Mouse (Mus musculus) liver, adult 2 months (tissue): Measurements from ENCODE around the gene Nob1. TPM values are rescaled to one million over a fixed set of nuclear protein-coding genes. Genes with fewer than 3 reads are reported as not detected.
A peak's percentile ranks its signal among the peaks of the same experiment; 100 is the strongest.

Experiments used
- DNase-seq: peaks from one replicate; pipeline ENCODE4 v3.0.0-alpha.2; 2011; ENCODE audit warnings: low read depth, low spot score; ENCODE audit errors: extremely low read depth
- H3K27ac ChIP-seq: fragments of 200-500 bp; replicated peaks from 2 replicates; pipeline ENCODE4 v1.5.1; 2012; ENCODE audit warnings: low read depth, mild to moderate bottlenecking, control low read depth, inconsistent platforms, low read length; ENCODE audit not compliant: insufficient read depth
- H3K27me3 ChIP-seq: fragments of 200-500 bp; 2 replicates; pipeline ENCODE4 v1.6.1; 2012; ENCODE audit warnings: mild to moderate bottlenecking, moderate library complexity, low read length, inconsistent platforms; ENCODE audit not compliant: control insufficient read depth, insufficient read depth
- H3K36me3 ChIP-seq: fragments of 200-500 bp; 2 replicates; pipeline ENCODE4 v1.6.1; 2012; ENCODE audit warnings: low read length, inconsistent platforms; ENCODE audit not compliant: control insufficient read depth, insufficient read depth
- H3K4me1 ChIP-seq: fragments of 200-500 bp; 2 replicates; pipeline ENCODE4 v1.6.1; 2011; ENCODE audit warnings: low read length; ENCODE audit not compliant: control insufficient read depth, insufficient read depth
- H3K4me3 ChIP-seq: fragments of 200-500 bp; 2 replicates; pipeline ENCODE4 v1.5.1; 2011; ENCODE audit warnings: low read depth, mild to moderate bottlenecking, control low read depth, low read length, moderate library complexity; ENCODE audit not compliant: insufficient read depth
- H3K79me2 ChIP-seq: fragments of 200-500 bp; 2 replicates; pipeline ENCODE4 v1.6.1; 2012; ENCODE audit warnings: inconsistent platforms, mild to moderate bottlenecking, low read length, moderate library complexity; ENCODE audit not compliant: control insufficient read depth, insufficient read depth
- H3K9ac ChIP-seq: fragments of 200-500 bp; 2 replicates; pipeline ENCODE4 v1.6.1; 2012; ENCODE audit warnings: low read depth, mild to moderate bottlenecking, control low read depth, inconsistent platforms, low read length
- CTCF ChIP-seq: fragments of 200-500 bp; IDR thresholded peaks from 2 replicates; pipeline ENCODE4 v1.5.1; 2011; ENCODE audit warnings: low read depth, low read length, control low read depth
- POLR2A ChIP-seq: fragments of 200-500 bp; IDR thresholded peaks from 2 replicates; pipeline ENCODE4 v1.6.1; 2011; ENCODE audit warnings: low read length, control low read depth; ENCODE audit not compliant: insufficient read depth; ENCODE audit errors: extremely low read depth
- WGBS: fragments of 180-500 bp; shearing (Covaris S2); methylation state at CpG from one replicate; pipeline ENCODE4 v1.1.7; 2018; 5-methylcytosine and 5-hydroxymethylcytosine counted together
- polyA plus RNA-seq: library from polyadenylated mRNA; depleted of rRNA; stranded (reverse); fragments of >200 nt; gene quantifications from 2 replicates; pipeline ENCODE4 v1.2.3, GENCODE M21; 2012
- total RNA-seq: library from RNA; depleted of rRNA; stranded (reverse); fragments of >200 nt; gene quantifications from 2 replicates; pipeline ENCODE4 v1.2.3, GENCODE M21; 2014

Gene Nob1
- total and polyA plus RNA-seq, 2 experiments: 2.4 to 14.3 TPM

GRCm38 (mm10) chr8:107397665-107398064 lies 27.2 kb downstream of the Nob1 start:
- Histone ChIP-seq H3K9ac (no peak overlapping the region), H3K27ac (no peak overlapping the region), H3K27me3 (no peaks in the 10 kb centered on the region), H3K36me3 (no peaks in the 10 kb centered on the region), H3K79me2 (no peaks in the 10 kb centered on the region), H3K4me1 (no peaks in the 10 kb centered on the region), H3K4me3 (no peak overlapping the region)
- WGBS: 80% methylated on average over 12 of the region's 12 CpGs
- DNase-seq: no peak
- TF ChIP-seq POLR2A: no peak
- TF ChIP-seq CTCF: no peak

- H3K9ac ChIP-seq: no peak overlapping the region
- H3K36me3 ChIP-seq: no peaks in the 10 kb centered on the region
- TF ChIP-seq CTCF: no peak
- DNase-seq: peak; percentile 42
- no peaks in the 10 kb centered on the region for H3K4me1 ChIP-seq
- H3K27me3 ChIP-seq: no peaks in the 10 kb centered on the region
- H3K4me3 ChIP-seq: no peak overlapping the region
- H3K79me2 ChIP-seq: no peaks in the 10 kb centered on the region
- WGBS: 77% methylated on average over 10 of the region's 10 CpGs
- no peak overlapping the region for H3K27ac ChIP-seq
Measured at GRCm38 (mm10) chr8:107396106-107396670, 28.7 kb downstream of the Nob1 start.

DNA sequence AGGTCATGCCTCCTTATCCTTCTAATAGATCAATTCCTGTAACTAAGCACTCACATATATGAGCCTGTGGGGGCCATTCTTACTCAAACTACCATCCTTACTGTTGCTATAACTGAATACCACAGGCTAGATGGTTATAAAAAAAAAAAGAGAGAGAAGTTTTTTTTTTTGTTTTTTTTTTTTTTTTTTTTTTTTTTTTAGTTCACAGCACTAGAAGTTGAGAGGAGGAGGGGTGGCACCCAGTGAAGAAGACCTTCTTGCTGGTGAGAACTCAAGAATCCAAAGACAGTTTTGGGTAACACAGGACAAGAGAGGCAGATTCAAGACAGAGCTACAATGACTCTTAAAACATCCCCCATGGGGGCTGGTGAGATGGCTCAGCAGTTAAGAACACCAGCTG lies 29.5 kb downstream of the Nob1 start:
- Histone ChIP-seq H3K4me3 (no peak overlapping the region), H3K36me3 (no peaks in the 10 kb centered on the region), H3K79me2 (no peaks in the 10 kb centered on the region), H3K4me1 (no peaks in the 10 kb centered on the region), H3K27ac (no peak overlapping the region), H3K9ac (no peak overlapping the region), H3K27me3 (no peaks in the 10 kb centered on the region)
- TF ChIP-seq POLR2A (no peak), CTCF (no peak)
- DNase-seq: no peak

GRCm38 (mm10) chr8:107391136-107391516 lies 33.7 kb downstream of the Nob1 start:
- WGBS: 74% methylated on average over 4 of the region's 4 CpGs
- DNase-seq: no peak
- no peak overlapping the region for H3K27ac ChIP-seq
- H3K36me3 ChIP-seq: no peaks in the 10 kb centered on the region
- no peaks in the 10 kb centered on the region for H3K4me1 ChIP-seq
- H3K4me3 ChIP-seq: no peak overlapping the region
- H3K27me3 ChIP-seq: no peaks in the 10 kb centered on the region
- no peak for TF ChIP-seq CTCF
- H3K79me2 ChIP-seq: no peaks in the 10 kb centered on the region
- H3K9ac ChIP-seq: no peak overlapping the region

DNA sequence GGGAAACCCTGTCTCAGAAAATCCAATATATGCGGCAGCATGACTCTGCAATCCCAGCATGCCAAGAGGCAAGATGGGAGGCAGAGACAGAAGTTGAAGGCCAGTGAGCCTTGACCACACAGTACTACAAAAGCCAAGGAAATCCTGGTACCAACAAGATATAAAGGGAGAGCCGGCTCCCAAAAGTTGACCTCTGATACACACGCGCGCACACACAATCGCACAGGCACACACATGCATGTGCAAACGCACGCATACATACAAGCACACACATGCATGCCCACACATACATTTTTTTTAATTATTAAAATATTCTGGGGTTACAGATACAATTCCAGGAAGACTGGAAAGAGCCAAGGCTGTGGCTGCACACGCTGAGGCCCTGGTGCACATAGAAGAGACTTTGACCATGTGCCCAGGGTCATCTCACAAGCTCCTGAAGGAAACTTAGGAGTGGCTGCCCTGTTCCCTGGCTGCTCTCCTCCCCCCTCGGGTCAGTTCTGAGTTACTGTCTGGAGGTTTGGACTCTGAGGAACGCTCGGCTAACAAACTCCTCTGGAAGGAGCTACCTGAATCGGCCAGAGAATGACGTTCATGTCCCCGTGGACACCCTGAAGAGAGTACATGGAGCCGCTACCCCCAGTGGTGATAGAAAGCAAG lies 34.2 kb downstream of the Nob1 start:
- no peak overlapping the region for H3K27ac ChIP-seq
- no peak overlapping the region for H3K9ac ChIP-seq
- TF ChIP-seq POLR2A: no peak
- no peak for TF ChIP-seq CTCF
- H3K4me3 ChIP-seq: no peak overlapping the region
- H3K4me1 ChIP-seq: no peaks in the 10 kb centered on the region
- H3K27me3 ChIP-seq: no peaks in the 10 kb centered on the region
- 94% methylated on average over 16 of the region's 16 CpGs for WGBS
- H3K79me2 ChIP-seq: no peaks in the 10 kb centered on the region
- H3K36me3 ChIP-seq: no peaks in the 10 kb centered on the region
- DNase-seq: no peak

DNA sequence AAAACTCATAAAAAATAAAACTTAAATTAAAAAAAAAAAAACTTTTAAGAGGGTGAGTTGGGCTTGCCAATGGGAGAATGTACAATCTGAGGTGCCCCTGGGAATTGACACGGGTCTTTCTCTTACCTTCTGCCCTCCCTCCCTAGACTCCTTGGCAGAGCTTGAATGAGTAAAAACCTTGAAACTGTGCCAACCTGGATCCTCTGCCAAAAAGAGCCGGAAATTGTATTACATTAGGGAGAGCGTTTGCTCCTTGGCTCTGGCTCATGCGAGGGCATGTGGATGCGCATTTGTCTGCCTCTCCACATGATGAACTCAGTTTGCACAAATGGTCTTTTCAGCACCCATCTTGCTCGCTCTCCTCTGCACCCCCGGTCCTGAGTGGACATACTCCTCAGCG lies 35.3 kb downstream of the Nob1 start:
- no peak overlapping the region for H3K4me3 ChIP-seq
- no peaks in the 10 kb centered on the region for H3K79me2 ChIP-seq
- 35% methylated on average over 8 of the region's 8 CpGs for WGBS
- no peak for TF ChIP-seq CTCF
- TF ChIP-seq POLR2A: no peak
- peak; percentile 31 for DNase-seq
- H3K27me3 ChIP-seq: no peaks in the 10 kb centered on the region
- no peaks in the 10 kb centered on the region for H3K4me1 ChIP-seq
- H3K27ac ChIP-seq: no peak overlapping the region
- no peak overlapping the region for H3K9ac ChIP-seq
- H3K36me3 ChIP-seq: no peaks in the 10 kb centered on the region
